Mouse (Mus musculus): ENCODE data around the gene Gm28305. TPM values are rescaled to one million over a fixed set of nuclear protein-coding genes. Genes with fewer than 3 reads are reported as not detected.
A peak's percentile ranks its signal among the peaks of the same experiment; 100 is the strongest.

Gm28305 gene
- not detected for total RNA-seq (2021)
- long read RNA-seq, experiment 1: 0 reads
- long read RNA-seq, experiment 2: 0 reads

GRCm38 (mm10) chr9:104040362-104040761 lies at the start of gene Gm28305:
Gene Gm28305 (plus strand): TSS chr9:104040662.
- DNase-seq: no peak

- DNase-seq: peak; percentile 27 to 78
These were observed 44.0 kb upstream of the Gm28305 start for GRCm38 (mm10) chr9:103996496-103996895.

DNA sequence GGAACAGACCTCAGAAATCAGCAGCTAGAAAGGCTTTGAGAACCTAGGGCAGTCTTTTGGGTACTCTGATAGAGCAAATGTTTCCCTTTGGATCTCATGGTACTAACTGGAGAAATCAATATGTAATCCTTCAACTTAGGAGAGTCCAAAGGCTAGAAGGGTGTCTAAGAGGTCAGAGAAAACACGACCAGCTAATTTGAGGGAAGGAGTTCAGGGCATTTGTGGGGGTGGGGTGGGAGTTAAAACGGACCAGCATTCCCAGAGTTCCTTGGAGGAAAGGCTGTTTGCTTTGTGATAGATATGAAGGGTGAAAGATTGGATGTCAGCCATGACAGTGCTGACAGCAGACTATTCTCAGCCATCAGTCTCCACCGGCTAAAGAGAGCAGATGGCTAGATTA lies 39.9 kb upstream of the Gm28305 start:
- no peak for DNase-seq

- peak; percentile 99 to 100 for DNase-seq
These were observed 38.3 kb upstream of the Gm28305 start, which contains the start of gene Nphp3 for GRCm38 (mm10) chr9:104001921-104002859. Gene Nphp3 (plus strand): TSS chr9:104002544.

- DNase-seq: peak in 1 of 2 experiments; percentile 65
These were observed 37.5 kb upstream of the Gm28305 start for GRCm38 (mm10) chr9:104002913-104003330.

- DNase-seq: no peak
These were observed 25.9 kb upstream of the Gm28305 start for GRCm38 (mm10) chr9:104014526-104014925.

DNA sequence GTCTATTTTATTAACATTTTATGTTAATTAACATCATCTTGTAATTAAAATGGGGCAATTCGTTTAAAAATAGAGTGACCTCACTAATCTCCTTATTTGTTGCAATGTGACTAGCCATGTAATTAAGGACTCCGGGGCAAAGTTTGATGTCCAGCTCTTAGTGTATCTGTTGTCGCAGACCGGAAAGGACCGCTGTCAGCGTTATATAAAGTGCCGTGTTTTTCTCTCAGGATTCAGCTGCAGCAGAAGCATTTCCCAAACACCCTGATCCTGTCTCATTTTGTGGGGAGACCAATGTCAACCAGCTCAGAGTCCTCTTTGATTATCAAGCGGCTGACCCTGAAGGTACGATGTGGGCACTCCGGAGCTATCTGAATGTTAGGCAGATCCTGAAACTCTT lies 19.4 kb upstream of the Gm28305 start:
- no peak for DNase-seq

GRCm38 (mm10) chr9:104027186-104027585 lies 13.3 kb upstream of the Gm28305 start:
- DNase-seq: no peak

GRCm38 (mm10) chr9:104029861-104030260 lies 10.6 kb upstream of the Gm28305 start:
- no peak for DNase-seq

DNA sequence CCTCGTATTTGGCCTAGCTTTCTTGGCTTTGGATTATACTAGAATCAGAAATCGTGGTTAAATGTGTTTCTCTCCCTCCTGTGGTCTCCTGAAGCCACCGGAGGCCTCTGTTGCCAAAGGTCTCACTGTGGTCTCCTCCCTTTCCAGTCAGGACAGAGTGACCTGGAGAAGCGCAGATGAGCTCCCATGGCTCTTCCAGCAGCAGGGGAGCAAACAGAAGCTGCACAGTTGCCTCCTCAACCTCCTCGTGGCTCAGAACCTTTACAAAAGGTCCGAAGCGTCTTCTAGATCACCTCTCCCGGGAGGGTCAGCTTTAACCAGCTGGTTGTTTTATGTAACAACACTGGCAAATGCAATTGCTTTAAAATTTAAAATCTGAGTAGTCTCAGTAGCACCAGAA lies 6.2 kb upstream of the Gm28305 start:
- no peak for DNase-seq

GRCm38 (mm10) chr9:104034718-104035117 lies 5.7 kb upstream of the Gm28305 start:
- no peak for DNase-seq

GRCm38 (mm10) chr9:104035261-104036015 lies 5.0 kb upstream of the Gm28305 start:
- peak; percentile 67 to 84 for DNase-seq

- DNase-seq: no peak
These were observed 2.2 kb upstream of the Gm28305 start for GRCm38 (mm10) chr9:104038266-104038665.

- no peak for DNase-seq
These were observed 1.3 kb upstream of the Gm28305 start for GRCm38 (mm10) chr9:104039031-104039695.

DNA sequence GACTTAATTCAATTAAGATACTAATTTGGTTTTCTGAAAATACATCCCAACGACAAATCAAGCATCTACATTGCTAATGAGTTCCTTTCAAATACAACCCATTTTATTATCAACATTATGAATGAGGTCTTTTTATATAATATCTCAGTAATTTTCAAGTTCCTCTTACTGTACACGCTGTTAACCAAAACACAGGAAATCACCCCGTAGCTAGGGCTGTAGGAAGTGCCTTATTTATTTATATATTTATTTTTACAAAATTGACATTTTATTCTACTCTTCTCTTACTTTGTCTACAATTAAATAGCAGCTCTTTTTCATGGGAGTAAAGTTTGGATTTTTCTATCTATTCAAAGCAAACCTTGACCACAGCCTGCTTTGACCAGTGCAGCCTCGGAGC lies 720 bp upstream of the Gm28305 start:
- DNase-seq: no peak

DNA sequence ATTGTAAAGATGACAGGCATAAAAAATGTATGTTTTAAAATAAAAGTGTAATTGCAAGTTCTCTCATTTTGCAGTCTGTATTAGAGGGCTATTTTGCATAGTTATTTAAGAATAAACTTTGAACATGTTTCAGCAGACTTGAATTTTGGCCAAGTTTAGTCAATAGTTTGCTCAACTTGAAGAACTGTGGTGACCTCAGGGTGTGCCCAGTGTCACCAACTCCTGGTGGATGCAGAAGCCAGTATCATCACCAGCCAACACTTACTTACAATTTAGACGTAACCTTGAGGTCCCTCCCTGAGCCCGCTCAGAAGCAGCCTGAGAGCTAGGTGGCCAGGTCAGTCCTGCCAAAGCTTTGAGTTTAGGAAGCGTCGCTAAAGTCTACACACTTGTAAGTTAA lies 3.2 kb downstream of the Gm28305 start:
- no peak for DNase-seq

DNA sequence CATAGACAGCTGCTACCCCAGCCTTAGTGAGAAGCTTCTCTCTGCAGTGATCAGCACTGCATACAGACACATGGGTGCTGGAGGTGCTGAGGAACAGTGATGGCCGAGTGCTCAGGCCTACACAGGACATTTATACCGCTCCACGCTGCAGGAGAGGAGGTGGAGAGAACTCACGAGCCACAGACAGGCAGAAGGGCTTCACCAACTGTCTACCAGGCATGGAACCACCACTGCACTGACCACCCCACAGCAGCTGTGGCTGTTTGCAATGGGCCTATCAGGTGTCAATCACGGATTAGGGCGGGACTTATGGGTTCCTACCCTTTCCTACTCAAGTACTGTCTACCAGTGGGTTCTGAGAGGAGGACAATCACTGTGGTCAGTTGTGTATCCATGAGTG lies 10.6 kb downstream of the Gm28305 start:
- DNase-seq: no peak

DNA sequence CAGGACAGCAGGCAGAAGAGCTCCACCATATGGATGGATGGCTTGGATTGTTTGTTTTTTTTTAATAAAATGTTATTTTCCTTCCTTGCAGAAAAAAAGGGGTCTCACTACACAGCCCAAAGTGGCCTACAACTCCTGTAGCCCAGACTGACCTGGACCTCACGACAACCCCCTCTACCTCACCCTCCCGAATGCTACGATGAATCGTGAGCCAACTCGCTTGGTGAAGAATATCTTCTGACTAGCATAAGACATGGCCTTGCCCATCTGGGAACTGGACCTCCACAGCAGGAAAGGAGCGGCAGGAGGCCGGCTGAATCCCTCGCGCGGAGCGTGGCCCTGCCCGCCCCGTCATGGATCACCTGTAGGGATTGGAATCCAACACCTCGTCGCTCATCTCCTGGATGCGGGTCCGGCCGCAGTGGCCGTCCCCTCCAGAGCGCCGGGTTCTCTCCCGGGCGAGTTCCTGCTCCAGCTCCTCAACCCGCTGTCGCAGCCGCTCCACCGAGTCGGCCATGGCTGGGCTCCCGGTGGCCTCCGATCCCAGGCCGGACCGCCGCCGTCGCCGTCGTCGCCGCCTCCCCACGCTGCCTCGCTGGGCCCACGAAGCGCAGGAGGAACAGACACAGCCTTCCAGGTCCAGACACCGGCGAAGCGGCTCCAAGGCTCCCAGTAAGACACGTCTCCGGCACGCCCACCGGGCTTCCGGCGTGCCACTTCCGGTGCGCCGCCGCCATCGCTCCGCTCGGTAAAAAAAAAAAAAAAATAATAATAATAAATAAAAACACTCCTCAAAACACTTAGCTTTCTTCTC lies 22.2 kb downstream of the Gm28305 start, which contains the start of gene Uba5:
Gene Uba5, minus strand, starts transcription at position 705 of the 814 bp plus-strand sequence.
- DNase-seq: peak; percentile 16 to 70

DNA sequence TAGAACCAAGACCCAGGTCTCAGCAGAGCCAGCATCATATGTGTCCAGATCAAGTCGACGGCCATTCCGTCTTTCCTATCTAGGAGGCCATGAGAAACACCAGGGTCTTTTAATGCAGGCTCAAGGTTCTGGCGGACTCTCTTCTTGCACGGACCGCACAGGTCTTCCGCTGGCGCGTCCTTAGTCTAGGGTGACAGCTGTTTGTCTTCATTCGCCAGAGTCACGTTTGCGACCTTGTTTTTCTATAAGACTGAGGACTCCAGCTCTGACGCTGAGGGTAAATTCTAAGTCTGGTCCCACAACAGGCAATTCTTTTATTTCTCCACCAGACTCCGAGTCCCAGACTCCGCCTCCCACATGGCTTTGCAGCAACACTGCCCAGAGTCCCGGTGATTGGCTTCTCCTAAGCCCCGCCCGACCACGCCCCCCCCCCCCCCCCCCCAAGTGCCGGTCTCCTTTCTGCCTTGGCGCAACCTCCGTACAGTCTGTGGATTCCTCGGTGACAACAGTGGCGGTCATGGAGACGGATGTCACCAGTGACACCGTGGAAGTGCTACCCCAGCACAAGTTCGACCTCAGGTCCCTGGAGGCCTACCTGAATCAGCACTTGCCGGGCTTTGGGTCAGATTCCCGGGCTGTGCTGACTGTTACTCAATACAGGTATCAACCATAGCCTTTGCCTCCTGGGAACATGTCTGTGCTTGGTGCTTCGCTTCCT lies 22.9 kb downstream of the Gm28305 start, which contains the start of gene Acad11:
Gene Acad11, plus strand, starts transcription at position 134 of the 718 bp plus-strand sequence.
- peak; percentile 90 to 94 for DNase-seq

- no peak for DNase-seq
These were observed 24.1 kb downstream of the Gm28305 start for GRCm38 (mm10) chr9:104064571-104064970.

GRCm38 (mm10) chr9:104070241-104070640 lies 29.8 kb downstream of the Gm28305 start:
- no peak for DNase-seq
